Mouse (Mus musculus): Measurements from ENCODE around the gene Tbc1d15. TPM values are rescaled to one million over a fixed set of nuclear protein-coding genes. Genes with fewer than 3 reads are reported as not detected.

Tbc1d15 gene
- total RNA-seq, 2 experiments from 2014 or later, result 43.9 to 47.4 TPM

DNA sequence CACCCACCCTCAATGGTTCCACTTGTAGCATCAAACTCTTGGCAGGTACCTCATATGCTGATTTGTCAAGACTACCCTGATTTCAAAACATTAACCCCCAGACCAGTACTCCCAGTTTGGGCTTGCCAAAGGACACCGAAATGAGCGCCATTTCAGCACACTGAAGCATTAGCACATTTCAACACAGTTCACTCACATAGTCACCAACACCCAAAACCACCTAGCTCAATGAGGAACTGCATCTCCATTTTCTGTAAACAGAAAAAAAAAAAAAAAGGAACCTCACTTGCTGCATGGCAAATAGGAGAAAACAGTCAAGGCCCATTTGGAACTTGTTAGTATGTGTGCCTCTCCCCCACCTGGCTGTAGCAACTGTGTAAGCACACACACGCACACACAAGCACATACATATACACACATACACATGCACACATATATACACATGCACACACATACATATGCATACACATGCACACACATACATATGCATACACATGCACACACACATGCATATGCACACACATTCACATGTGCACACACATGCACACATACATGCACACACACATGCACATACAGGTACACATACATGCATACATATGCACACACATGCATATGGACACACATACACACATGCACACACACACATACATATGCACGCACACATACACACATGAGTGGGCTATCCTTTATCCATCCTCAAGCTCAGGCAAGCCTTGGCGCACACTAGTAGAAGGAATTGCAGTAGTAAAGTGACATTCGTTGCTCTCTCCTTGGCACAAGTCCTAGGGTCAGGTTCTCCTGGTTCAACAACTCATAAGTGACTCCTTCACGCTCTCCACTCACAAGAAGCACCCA, 80.5 kb downstream of the Tbc1d15 start:
- DNase-seq (ENCODE audit: low spot score in 2 of 2), result no peak

DNA sequence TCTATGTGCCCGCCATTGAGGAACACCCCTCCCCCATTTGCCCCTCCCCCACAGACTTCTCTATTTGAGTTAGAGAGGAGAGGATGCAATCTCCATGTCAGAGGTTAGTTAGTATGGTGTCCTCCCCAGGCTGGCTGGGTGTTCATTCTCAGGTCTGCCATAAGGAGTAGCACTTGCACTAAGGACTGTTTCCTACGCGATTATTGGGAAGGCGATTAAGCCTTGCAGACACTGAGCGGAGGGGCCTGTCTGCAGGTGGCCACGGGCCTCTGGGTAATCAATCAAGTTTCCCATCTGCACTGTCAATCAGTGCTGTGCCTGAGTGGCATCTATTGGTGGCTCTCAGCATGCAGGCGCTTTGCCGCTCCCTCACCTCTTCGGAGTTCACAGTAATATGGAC, 81.9 kb downstream of the Tbc1d15 start:
- DNase-seq (ENCODE audit: low spot score in 2 of 2), result no peak

DNA sequence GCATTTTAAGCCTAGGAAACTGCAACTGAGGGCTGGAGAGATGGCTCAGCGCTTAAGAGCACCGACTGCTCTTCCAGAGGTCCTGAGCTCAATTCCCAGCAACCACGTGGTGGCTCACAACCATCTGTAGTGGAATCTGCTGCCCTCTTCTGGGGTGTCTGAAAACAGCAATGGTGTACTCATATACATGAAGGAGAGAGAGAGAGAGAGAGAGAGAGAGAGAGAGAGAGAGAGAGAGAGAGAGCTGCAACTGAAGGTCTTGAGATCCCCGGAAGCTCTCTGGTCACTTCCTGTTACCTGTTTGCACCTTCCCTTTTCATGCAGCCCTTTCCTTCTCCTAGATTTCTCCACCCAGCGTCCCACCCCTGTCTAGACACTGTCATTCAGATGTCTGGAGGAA, 91.0 kb downstream of the Tbc1d15 start:
- DNase-seq (ENCODE audit: low spot score in 2 of 2), result no peak

Other genes starting within 250 kb of the Tbc1d15 start
- gene Tph2, start 66.4 kb downstream of the Tbc1d15 start, total RNA-seq (2021), result 1 to 10 TPM; 1.0 to 1.1 TPM
- gene Rab21, start 64.1 kb upstream of the Tbc1d15 start, total RNA-seq (2021), result 10 to 100 TPM; 49.2 to 51.0 TPM
- gene Tmem19, start 111.0 kb upstream of the Tbc1d15 start, total RNA-seq (2021), result 10 to 100 TPM; 49.8 to 52.0 TPM
- gene Thap2, start 133.0 kb upstream of the Tbc1d15 start, total RNA-seq (2021), result 10 to 100 TPM; 12.2 to 13.4 TPM
- 10 to 100 TPM; 50.1 to 54.9 TPM for gene Zfc3h1, start 133.5 kb upstream of the Tbc1d15 start, total RNA-seq (2021)